Comparison of ENCODE assay signal across 10 mouse cellular contexts in the genomic region with DNA sequence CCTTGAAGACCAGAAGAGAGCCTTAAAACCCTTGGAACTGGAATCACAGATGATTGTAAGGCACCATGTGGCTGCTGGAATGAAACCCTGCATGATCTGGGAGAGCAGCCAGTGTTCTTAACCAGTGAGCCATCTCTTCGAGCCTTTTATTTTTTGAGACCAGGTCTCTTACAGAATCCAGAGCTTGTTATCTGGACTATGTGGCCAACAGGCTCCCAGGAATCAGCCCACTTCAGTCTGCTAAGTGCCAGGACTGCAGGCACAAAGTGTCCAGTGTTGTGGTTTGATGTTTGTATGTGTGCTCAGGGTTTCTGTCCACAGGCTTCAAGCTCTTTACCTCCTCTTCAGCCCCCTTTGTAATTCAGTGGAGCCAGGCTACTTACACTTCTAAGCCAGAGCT. TPM values are rescaled to one million over a fixed set of nuclear protein-coding genes. Genes with fewer than 3 reads are reported as not detected.
DNase-seq lines count a peak whose midpoint lies in the region; ATAC-seq and TF ChIP-seq lines count a peak whose summit lies in the region.
"Had no signal": no experiment of that assay in that cellular context is flagged by ENCODE, and none has a peak within 500 bp of the region (broad histone marks: within the 10 kb centered on the region; RNA-seq: fewer than 3 reads in every experiment).

No protein-coding gene starts in this region.

- no peak; the same call in 1 of the 2 replicates for ATAC-seq in forebrain, embryonic 15.5 days (replicated peaks)
- ATAC-seq in forebrain, embryonic 12.5 days (ENCODE audit: low FRiP score): no peak

- intact Hi-C loops in heart, adult 2 months (cut with DNase I): loop anchor here (2.0 kb wide), 1 partner anchor 14 kb away; no protein-coding TSS in a partner anchor
- intact Hi-C loops in left cerebral cortex, postnatal 36 days (cut with DNase I): loop anchor here (10.0 kb wide), 1 partner anchor 170 kb away; no protein-coding TSS in a partner anchor

- no peak overlapping the region for H3K4me3 ChIP-seq in forebrain, embryonic 15.5 days
- H3K4me3 ChIP-seq in forebrain, embryonic 12.5 days (replicated peaks): no peak overlapping the region
- no peak overlapping the region for H3K4me3 ChIP-seq in heart, adult 2 months
- H3K4me3 ChIP-seq: hindbrain, embryonic 10.5 days; kidney, embryonic 15.5 days had no signal

- peaks cover 7% of the 10 kb centered on the region for H3K4me1 ChIP-seq in forebrain, embryonic 15.5 days
- no peaks in the 10 kb centered on the region for H3K4me1 ChIP-seq in forebrain, embryonic 12.5 days
- H3K4me1 ChIP-seq in heart, adult 2 months (ENCODE audit: control insufficient read depth, insufficient read depth, low read length): no peaks in the 10 kb centered on the region; the same call in 1 of the 2 replicates
- H3K4me1 ChIP-seq: hindbrain, embryonic 10.5 days; kidney, embryonic 15.5 days had no signal

- no peak for TF ChIP-seq POLR2A in brain, embryonic 14.5 days (IDR thresholded peaks at IDR 0.05; ENCODE audit: borderline replicate concordance, extremely low read depth, insufficient read depth, insufficient read length, poor library complexity, severe bottlenecking)
- no peak for TF ChIP-seq POLR2A in heart, adult 2 months (IDR thresholded peaks at IDR 0.05; ENCODE audit: insufficient read depth, low read depth, low read length)

- H3K27ac ChIP-seq in forebrain, embryonic 15.5 days (replicated peaks): 0 out of 2 replicates have a peak overlapping the region, but pooled peaks have one; percentile 34
- H3K27ac ChIP-seq in forebrain, embryonic 12.5 days: no peak overlapping the region
- peak overlapping the region; percentile 69 for H3K27ac ChIP-seq in heart, adult 2 months
- H3K27ac ChIP-seq: hindbrain, embryonic 10.5 days; kidney, embryonic 15.5 days had no signal

- DNase-seq in brain, embryonic 14.5 days (ENCODE audit: low read depth): peak; percentile 64
- peak in 1 of 2 experiments; percentile 62 for DNase-seq in heart, adult 2 months
- DNase-seq in heart, postnatal 4 days: peak; percentile 40
- DNase-seq in left cerebral cortex, postnatal 36 days (ENCODE audit: low spot score in 2 of 2): no peak
- no peak for DNase-seq in adrenal gland, postnatal 14 days
- no peak for DNase-seq in thymus, postnatal 10 days (ENCODE audit: low spot score in 2 of 2)

- H3K36me3 ChIP-seq in forebrain, embryonic 15.5 days: peaks cover 72% of the 10 kb centered on the region
- peaks cover 89% of the 10 kb centered on the region for H3K36me3 ChIP-seq in forebrain, embryonic 12.5 days (replicated peaks)
- peaks cover 15% of the 10 kb centered on the region for H3K36me3 ChIP-seq in heart, adult 2 months (ENCODE audit: control insufficient read depth, insufficient read depth, low read length)

- no peaks in the 10 kb centered on the region for H3K9me3 ChIP-seq in forebrain, embryonic 15.5 days
- no peaks in the 10 kb centered on the region for H3K9me3 ChIP-seq in forebrain, embryonic 12.5 days
- H3K9me3 ChIP-seq: hindbrain, embryonic 10.5 days; kidney, embryonic 15.5 days had no signal

- TF ChIP-seq EP300 in heart, adult 2 months (IDR thresholded peaks at IDR 0.05; ENCODE audit: insufficient read depth, low read depth, low read length): no peak

- H3K79me2 ChIP-seq in heart, adult 2 months (replicated peaks; ENCODE audit: control insufficient read depth, insufficient read depth, low read length): no peaks in the 10 kb centered on the region

- no peak for TF ChIP-seq CTCF in brain, embryonic 14.5 days (IDR thresholded peaks at IDR 0.05; ENCODE audit: borderline replicate concordance, extremely low read depth, insufficient read depth, insufficient read length)
- no peak for TF ChIP-seq CTCF in heart, adult 2 months (IDR thresholded peaks at IDR 0.05)

- H3K9ac ChIP-seq in forebrain, embryonic 15.5 days (replicated peaks): no peak overlapping the region
- no peak overlapping the region for H3K9ac ChIP-seq in forebrain, embryonic 12.5 days
- no peak overlapping the region for H3K9ac ChIP-seq in heart, adult 2 months (ENCODE audit: low read depth, low read length)
- H3K9ac ChIP-seq: kidney, embryonic 15.5 days had no signal

- WGBS in forebrain, embryonic 15.5 days: 50% methylated on average over 1 of the region's 1 CpGs
- WGBS in forebrain, embryonic 12.5 days: 68% methylated on average over 1 of the region's 1 CpGs
- WGBS in heart, adult 2 months: 63% methylated on average over 1 of the region's 1 CpGs

- no peaks in the 10 kb centered on the region for H3K27me3 ChIP-seq in forebrain, embryonic 15.5 days
- H3K27me3 ChIP-seq in forebrain, embryonic 12.5 days: no peaks in the 10 kb centered on the region
- no peaks in the 10 kb centered on the region for H3K27me3 ChIP-seq in heart, adult 2 months (ENCODE audit: control insufficient read depth, insufficient read depth, low read length)
- H3K27me3 ChIP-seq: kidney, embryonic 15.5 days had no signal

- no peak overlapping the region for H3K4me2 ChIP-seq in forebrain, embryonic 15.5 days (replicated peaks)
- no peak overlapping the region for H3K4me2 ChIP-seq in forebrain, embryonic 12.5 days
- H3K4me2 ChIP-seq: kidney, embryonic 15.5 days had no signal

RNA-seq across cellular contexts. Expression of a gene that starts 34.0 kb away (rescaled TPM):
- polyA plus RNA-seq in forebrain, embryonic 15.5 days (2015; fragmentation: Nextera tagmentation; extraction: Ambion mirVana): 46.8 and 46.9 TPM in 2 replicates
- 57.8 and 58.3 TPM in 2 replicates for polyA plus RNA-seq in forebrain, embryonic 12.5 days (2016; fragmentation: Nextera tagmentation; extraction: Ambion mirVana)
- 80.7 and 93.5 TPM in 2 replicates for polyA plus RNA-seq in brain, embryonic 14.5 days (2012; rRNA removed)
- 10 to 100 TPM; 55.8 to 61.5 TPM for total RNA-seq in heart, adult 2 months (2021)
- polyA plus RNA-seq in heart, adult 2 months (2012; rRNA removed): 65.3 and 88.3 TPM in 2 replicates
- total RNA-seq in heart, postnatal 4 days (2021): 10 to 100 TPM; 46.4 to 48.9 TPM
- total RNA-seq in left cerebral cortex, postnatal 36 days (2021): 10 to 100 TPM; 28.5 to 32.6 TPM
- total RNA-seq in adrenal gland, postnatal 14 days (2021): 52.2 and 53.5 TPM in 2 replicates

Comparison
In these comparisons a context has a peak if more than half of its experiments do, and no peak if none do; other contexts are left out.
1. DNase-seq: peak in brain, embryonic 14.5 days (single experiment) and heart, postnatal 4 days (single experiment); none in left cerebral cortex, postnatal 36 days (0 of 2), adrenal gland, postnatal 14 days (single experiment) and thymus, postnatal 10 days (0 of 2).